Mouse (Mus musculus): ENCODE results near the gene Dennd2c. TPM values are rescaled to one million over a fixed set of nuclear protein-coding genes. Genes with fewer than 3 reads are reported as not detected.
A peak's percentile ranks its signal among the peaks of the same experiment; 100 is the strongest.

Gene Dennd2c
- polyA plus RNA-seq, 1 experiment from 2014 or later: 8.5 TPM

GRCm38 (mm10) chr3:103142366-103142765 lies 40.0 kb downstream of the Dennd2c start:
- Histone ChIP-seq H3K36me3 (ENCODE audit: control insufficient read depth, insufficient read depth, low read length) (peaks cover 22% of the 10 kb centered on the region; the same call in 1 of the 2 replicates), H3K27me3 (replicated peaks; ENCODE audit: control insufficient read depth, insufficient read depth, low read length) (no peaks in the 10 kb centered on the region), H3K9me3 (ENCODE audit: control insufficient read depth, low read length) (no peaks in the 10 kb centered on the region), H3K9ac (ENCODE audit: low read depth, low read length) (no peak overlapping the region), H3K27ac (replicated peaks; ENCODE audit: low read depth, low read length) (no peak overlapping the region), H3K4me3 (ENCODE audit: low read depth, low read length) (no peak overlapping the region), H3K4me2 (ENCODE audit: low read depth, low read length) (no peak overlapping the region), H3K4me1 (ENCODE audit: control insufficient read depth, insufficient read depth, low read length) (0 out of 2 replicates have a peak, but pooled peaks cover 5% of the 10 kb centered on the region)
- WGBS: 77% methylated on average over 10 of the region's 10 CpGs
- no peak for ATAC-seq (ENCODE audit: low read depth)
- DNase-seq (ENCODE audit: low spot score): no peak

GRCm38 (mm10) chr3:103145336-103145735 lies 42.9 kb downstream of the Dennd2c start:
- DNase-seq (ENCODE audit: low spot score) (no peak), ATAC-seq (ENCODE audit: low read depth) (no peak)
- no peaks in the 10 kb centered on the region for H3K27me3 ChIP-seq (replicated peaks; ENCODE audit: control insufficient read depth, insufficient read depth, low read length)
- H3K4me1 ChIP-seq (ENCODE audit: control insufficient read depth, insufficient read depth, low read length): no peaks in the 10 kb centered on the region
- peaks cover 20% of the 10 kb centered on the region; the same call in 1 of the 2 replicates for H3K36me3 ChIP-seq (ENCODE audit: control insufficient read depth, insufficient read depth, low read length)
- H3K9ac ChIP-seq (ENCODE audit: low read depth, low read length): no peak overlapping the region
- H3K4me2 ChIP-seq (ENCODE audit: low read depth, low read length): no peak overlapping the region
- no peak overlapping the region for H3K4me3 ChIP-seq (ENCODE audit: low read depth, low read length)
- H3K9me3 ChIP-seq (ENCODE audit: control insufficient read depth, low read length): no peaks in the 10 kb centered on the region
- no peak overlapping the region for H3K27ac ChIP-seq (replicated peaks; ENCODE audit: low read depth, low read length)
- 84% methylated on average over 2 of the region's 2 CpGs for WGBS

- H3K9me3 ChIP-seq (ENCODE audit: control insufficient read depth, low read length): no peaks in the 10 kb centered on the region
- ATAC-seq (ENCODE audit: low read depth): no peak
- H3K27me3 ChIP-seq (replicated peaks; ENCODE audit: control insufficient read depth, insufficient read depth, low read length): no peaks in the 10 kb centered on the region
- H3K4me3 ChIP-seq (ENCODE audit: low read depth, low read length): no peak overlapping the region
- H3K4me1 ChIP-seq (ENCODE audit: control insufficient read depth, insufficient read depth, low read length): no peaks in the 10 kb centered on the region
- 86% methylated on average over 4 of the region's 4 CpGs for WGBS
- no peak overlapping the region for H3K9ac ChIP-seq (ENCODE audit: low read depth, low read length)
- DNase-seq (ENCODE audit: low spot score): no peak
- H3K36me3 ChIP-seq (ENCODE audit: control insufficient read depth, insufficient read depth, low read length): peaks cover 23% of the 10 kb centered on the region
- H3K27ac ChIP-seq (replicated peaks; ENCODE audit: low read depth, low read length): 0 out of 2 replicates have a peak overlapping the region, but pooled peaks have one; percentile 46
- no peak overlapping the region for H3K4me2 ChIP-seq (ENCODE audit: low read depth, low read length)
Observed at GRCm38 (mm10) chr3:103145791-103146190, 43.4 kb downstream of the Dennd2c start.

GRCm38 (mm10) chr3:103146330-103147166 lies 44.1 kb downstream of the Dennd2c start:
- no peaks in the 10 kb centered on the region for H3K4me1 ChIP-seq (ENCODE audit: control insufficient read depth, insufficient read depth, low read length)
- no peaks in the 10 kb centered on the region for H3K9me3 ChIP-seq (ENCODE audit: control insufficient read depth, low read length)
- ATAC-seq (ENCODE audit: low read depth): peak; percentile 65; the same call in 1 of the 2 replicates
- 54% methylated on average over 23 of the region's 23 CpGs for WGBS
- H3K27me3 ChIP-seq (replicated peaks; ENCODE audit: control insufficient read depth, insufficient read depth, low read length): no peaks in the 10 kb centered on the region
- peak overlapping the region; percentile 46 for H3K27ac ChIP-seq (replicated peaks; ENCODE audit: low read depth, low read length)
- H3K36me3 ChIP-seq (ENCODE audit: control insufficient read depth, insufficient read depth, low read length): peaks cover 20% of the 10 kb centered on the region
- H3K4me2 ChIP-seq (ENCODE audit: low read depth, low read length): no peak overlapping the region
- peak; percentile 50 for DNase-seq (ENCODE audit: low spot score)
- no peak overlapping the region for H3K9ac ChIP-seq (ENCODE audit: low read depth, low read length)
- no peak overlapping the region for H3K4me3 ChIP-seq (ENCODE audit: low read depth, low read length)

GRCm38 (mm10) chr3:103147775-103148174 lies 45.4 kb downstream of the Dennd2c start:
- Histone ChIP-seq H3K27ac (replicated peaks; ENCODE audit: low read depth, low read length) (no peak overlapping the region), H3K4me3 (ENCODE audit: low read depth, low read length) (no peak overlapping the region), H3K27me3 (replicated peaks; ENCODE audit: control insufficient read depth, insufficient read depth, low read length) (no peaks in the 10 kb centered on the region), H3K4me2 (ENCODE audit: low read depth, low read length) (no peak overlapping the region), H3K4me1 (ENCODE audit: control insufficient read depth, insufficient read depth, low read length) (no peaks in the 10 kb centered on the region), H3K36me3 (ENCODE audit: control insufficient read depth, insufficient read depth, low read length) (peaks cover 27% of the 10 kb centered on the region), H3K9me3 (ENCODE audit: control insufficient read depth, low read length) (no peaks in the 10 kb centered on the region), H3K9ac (ENCODE audit: low read depth, low read length) (no peak overlapping the region)
- ATAC-seq (ENCODE audit: low read depth): no peak
- 79% methylated on average over 4 of the region's 4 CpGs for WGBS
- no peak for DNase-seq (ENCODE audit: low spot score)

GRCm38 (mm10) chr3:103148941-103149340 lies 46.5 kb downstream of the Dennd2c start:
- Histone ChIP-seq H3K27ac (replicated peaks; ENCODE audit: low read depth, low read length) (no peak overlapping the region), H3K27me3 (replicated peaks; ENCODE audit: control insufficient read depth, insufficient read depth, low read length) (no peaks in the 10 kb centered on the region), H3K9ac (ENCODE audit: low read depth, low read length) (no peak overlapping the region), H3K36me3 (ENCODE audit: control insufficient read depth, insufficient read depth, low read length) (peaks cover 38% of the 10 kb centered on the region), H3K4me2 (ENCODE audit: low read depth, low read length) (no peak overlapping the region), H3K9me3 (ENCODE audit: control insufficient read depth, low read length) (no peaks in the 10 kb centered on the region), H3K4me3 (ENCODE audit: low read depth, low read length) (no peak overlapping the region), H3K4me1 (ENCODE audit: control insufficient read depth, insufficient read depth, low read length) (no peaks in the 10 kb centered on the region)
- DNase-seq (ENCODE audit: low spot score): no peak
- 87% methylated on average over 10 of the region's 10 CpGs for WGBS
- no peak for ATAC-seq (ENCODE audit: low read depth)

- H3K4me1 ChIP-seq (ENCODE audit: control insufficient read depth, insufficient read depth, low read length): no peaks in the 10 kb centered on the region
- H3K9ac ChIP-seq (ENCODE audit: low read depth, low read length): no peak overlapping the region
- peaks cover 68% of the 10 kb centered on the region for H3K36me3 ChIP-seq (ENCODE audit: control insufficient read depth, insufficient read depth, low read length)
- no peaks in the 10 kb centered on the region for H3K9me3 ChIP-seq (ENCODE audit: control insufficient read depth, low read length)
- H3K27ac ChIP-seq (replicated peaks; ENCODE audit: low read depth, low read length): no peak overlapping the region
- no peaks in the 10 kb centered on the region for H3K27me3 ChIP-seq (replicated peaks; ENCODE audit: control insufficient read depth, insufficient read depth, low read length)
- H3K4me3 ChIP-seq (ENCODE audit: low read depth, low read length): no peak overlapping the region
- ATAC-seq (ENCODE audit: low read depth) (no peak), DNase-seq (ENCODE audit: low spot score) (no peak)
- H3K4me2 ChIP-seq (ENCODE audit: low read depth, low read length): no peak overlapping the region
Observed at GRCm38 (mm10) chr3:103153761-103154160, 51.4 kb downstream of the Dennd2c start.

- no peak overlapping the region for H3K4me3 ChIP-seq (ENCODE audit: low read depth, low read length)
- no peak for ATAC-seq (ENCODE audit: low read depth)
- H3K27ac ChIP-seq (replicated peaks; ENCODE audit: low read depth, low read length): no peak overlapping the region
- DNase-seq (ENCODE audit: low spot score): no peak
- no peak overlapping the region for H3K4me2 ChIP-seq (ENCODE audit: low read depth, low read length)
- H3K27me3 ChIP-seq (replicated peaks; ENCODE audit: control insufficient read depth, insufficient read depth, low read length): no peaks in the 10 kb centered on the region
- H3K9ac ChIP-seq (ENCODE audit: low read depth, low read length): no peak overlapping the region
- no peaks in the 10 kb centered on the region for H3K9me3 ChIP-seq (ENCODE audit: control insufficient read depth, low read length)
- no peaks in the 10 kb centered on the region for H3K4me1 ChIP-seq (ENCODE audit: control insufficient read depth, insufficient read depth, low read length)
- WGBS: 61% methylated on average over 3 of the region's 3 CpGs
- H3K36me3 ChIP-seq (ENCODE audit: control insufficient read depth, insufficient read depth, low read length): peaks cover 32% of the 10 kb centered on the region
Observed at GRCm38 (mm10) chr3:103159232-103159900, 57.0 kb downstream of the Dennd2c start.

Measured in embryonic facial prominence, embryonic 14.5 days (tissue).